Mouse (Mus musculus) G1E (cell line): ENCODE measurements around the gene Art3. TPM values are rescaled to one million over a fixed set of nuclear protein-coding genes. Genes with fewer than 3 reads are reported as not detected.
A peak's percentile ranks its signal among the peaks of the same experiment; 100 is the strongest.
"Not testable (repeated sequence)": the region's sequence is repeated elsewhere in the genome, so short reads cannot be mapped to it uniquely, and the experiment has no call there.

Source experiments
- ATAC-seq: 2 replicates; pipeline ENCODE4 v1.8.0; 2016; ENCODE audit warnings: mild to moderate bottlenecking; ENCODE audit not compliant: insufficient number of reproducible peaks, poor library complexity, low FRiP score, severe bottlenecking; ENCODE audit errors: extremely low read depth
- DNase-seq: peaks from one replicate; pipeline ENCODE4 v3.0.0; 2012; ENCODE audit warnings: low spot score
- H3K27me3 ChIP-seq: 2 replicates; pipeline ENCODE4 v1.6.1; 2012; ENCODE audit warnings: mild to moderate bottlenecking, low read length, inconsistent platforms; ENCODE audit not compliant: insufficient read depth
- H3K36me3 ChIP-seq: replicated peaks from 2 replicates; pipeline ENCODE3; 2012; ENCODE audit warnings: mild to moderate bottlenecking, inconsistent platforms
- H3K4me1 ChIP-seq: 2 replicates; pipeline ENCODE4 v1.6.1; 2012; ENCODE audit warnings: low read depth, low read length, inconsistent platforms, mixed read lengths; ENCODE audit not compliant: insufficient read depth
- H3K4me3 ChIP-seq: 2 replicates; pipeline ENCODE4 v1.5.1; 2012; ENCODE audit warnings: low read depth, mild to moderate bottlenecking, inconsistent platforms, low read length, moderate library complexity, mixed read lengths
- H3K9me3 ChIP-seq: replicated peaks from 2 replicates; pipeline ENCODE4 v1.6.1; 2012; ENCODE audit warnings: inconsistent platforms
- CTCF ChIP-seq: IDR thresholded peaks from 2 replicates; pipeline ENCODE4 v1.5.1; 2012; ENCODE audit warnings: low read depth, low read length, inconsistent platforms, mixed read lengths
- GATA1 ChIP-seq: IDR thresholded peaks from 2 replicates; pipeline ENCODE4 v1.6.1; 2012; ENCODE audit warnings: borderline replicate concordance, low read length, inconsistent platforms, mixed read lengths
- GATA2 ChIP-seq: IDR thresholded peaks from 2 replicates; pipeline ENCODE4 v1.6.1; 2012; ENCODE audit warnings: low read depth, low read length, inconsistent platforms, borderline replicate concordance
- POLR2AphosphoS5 ChIP-seq: IDR thresholded peaks from 2 replicates; pipeline ENCODE4 v1.6.1; 2012; ENCODE audit warnings: low read depth, low read length, inconsistent platforms; ENCODE audit not compliant: insufficient replicate concordance
- TAL1 ChIP-seq: conservative IDR thresholded peaks from 2 replicates; pipeline ENCODE4 v1.6.1; 2012; ENCODE audit warnings: low read depth, low read length, inconsistent platforms, mixed read lengths
- polyA plus RNA-seq: library from polyadenylated mRNA; stranded (reverse); fragments of >175 nt; gene quantifications from 2 replicates; pipeline ENCODE4 v1.2.3, GENCODE M21; 2012
- total RNA-seq, 2 experiments: library from RNA; stranded (forward) in 1 of 2; stranded (reverse) in 1 of 2; fragments of 200-1000 nt in 1 of 2; fragments of >200 nt in 1 of 2; fragmentation: Nextera tagmentation in 1 of 2; gene quantifications; 2 replicates each; pipeline ENCODE4 v1.2.3; 2014 to 2017

Gene Art3
- total and polyA plus RNA-seq, 3 experiments, result 0.22 TPM; not detected in 2

DNA sequence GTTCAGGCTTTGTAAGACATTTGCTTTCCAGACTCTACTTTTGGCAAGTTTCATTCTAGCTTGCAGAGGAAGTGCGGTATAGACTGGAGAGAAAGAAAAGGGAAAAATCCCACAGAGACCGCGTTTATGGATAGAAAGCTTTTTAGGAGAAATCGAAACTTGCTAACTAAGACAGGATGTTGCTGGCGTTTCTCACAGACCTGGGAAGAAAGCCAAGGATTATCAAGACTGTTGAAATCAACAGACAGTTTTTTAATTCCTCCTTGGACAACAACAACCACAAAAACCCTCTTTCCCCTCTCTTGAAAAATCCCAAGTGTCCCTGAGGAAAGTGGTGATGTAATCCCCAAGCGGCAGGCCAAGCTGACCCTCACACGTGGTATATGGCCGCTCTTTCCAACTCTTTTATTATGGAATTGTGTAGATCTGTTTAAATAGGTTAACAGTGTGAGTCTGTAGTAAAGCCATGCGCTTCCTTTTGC lies 773 bp downstream of the Art3 start:
- Histone ChIP-seq H3K9me3 (no peaks in the 10 kb centered on the region), H3K36me3 (no peaks in the 10 kb centered on the region), H3K4me3 (no peak overlapping the region), H3K27me3 (peaks cover 27% of the 10 kb centered on the region), H3K4me1 (peaks cover 5% of the 10 kb centered on the region)
- DNase-seq (no peak), ATAC-seq (no peak)
- TF ChIP-seq TAL1 (no peak), POLR2AphosphoS5 (no peak), GATA1 (no peak), GATA2 (no peak), CTCF (no peak)

- H3K4me1 ChIP-seq, result no peaks in the 10 kb centered on the region
- H3K36me3 ChIP-seq, result no peaks in the 10 kb centered on the region
- no peaks in the 10 kb centered on the region for H3K9me3 ChIP-seq
- no peak overlapping the region for H3K4me3 ChIP-seq
- ATAC-seq (no peak), DNase-seq (no peak)
- peaks cover 29% of the 10 kb centered on the region for H3K27me3 ChIP-seq
- TF ChIP-seq GATA2, result no peak
- TF ChIP-seq CTCF, result no peak
Observed at GRCm38 (mm10) chr5:92336743-92337142, 5.1 kb downstream of the Art3 start.

DNA sequence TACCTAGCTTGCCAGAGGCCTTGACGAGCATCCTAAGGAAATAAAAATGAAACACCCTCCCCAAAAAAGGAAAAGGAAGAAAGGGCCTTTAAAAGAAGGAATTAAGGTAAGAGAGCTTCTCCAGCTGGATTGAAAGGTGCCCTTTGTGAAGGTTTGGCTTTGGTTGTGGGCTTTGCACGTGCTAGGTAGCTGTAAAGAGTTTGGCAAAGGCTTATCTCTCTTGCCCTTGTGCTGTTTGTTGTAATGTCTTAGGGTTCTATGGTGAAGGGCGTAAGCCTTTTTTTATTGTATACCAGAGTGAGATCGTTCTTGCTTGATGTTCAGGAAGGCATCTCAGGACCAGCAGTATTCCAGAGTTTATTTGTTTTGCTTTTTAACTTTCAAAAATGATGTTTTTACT lies 9.0 kb downstream of the Art3 start:
- H3K9me3 ChIP-seq, result no peaks in the 10 kb centered on the region
- ATAC-seq (no peak), DNase-seq (no peak)
- TF ChIP-seq GATA1, result no peak
- peaks cover 25% of the 10 kb centered on the region for H3K27me3 ChIP-seq
- H3K4me3 ChIP-seq, result no peak overlapping the region
- H3K4me1 ChIP-seq, result no peaks in the 10 kb centered on the region
- no peaks in the 10 kb centered on the region for H3K36me3 ChIP-seq

DNA sequence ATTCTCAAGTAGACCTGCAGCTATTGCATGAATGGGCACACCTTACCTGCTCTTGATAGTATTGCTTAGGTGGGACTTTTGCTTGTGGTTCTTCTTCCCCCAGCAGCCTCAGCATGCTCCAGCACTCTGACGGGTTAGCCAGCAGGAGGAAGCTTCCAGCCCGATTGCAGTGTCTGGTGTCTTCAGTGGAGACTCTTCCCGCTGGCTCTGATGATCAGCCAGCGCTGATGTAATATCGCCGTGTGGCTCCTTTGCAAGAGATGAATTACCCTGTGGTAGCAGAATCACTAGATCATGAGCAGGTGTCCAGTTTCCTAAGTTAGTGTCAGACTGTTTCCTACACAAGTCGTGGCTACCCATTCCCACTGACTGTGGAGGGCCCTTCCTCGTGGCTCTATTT lies 13.4 kb downstream of the Art3 start:
- H3K36me3 ChIP-seq, result no peaks in the 10 kb centered on the region
- H3K4me3 ChIP-seq, result no peak overlapping the region
- H3K27me3 ChIP-seq, result peaks cover 31% of the 10 kb centered on the region
- no peak for DNase-seq
- no peak for ATAC-seq
- H3K4me1 ChIP-seq, result peaks cover 21% of the 10 kb centered on the region
- TF ChIP-seq POLR2AphosphoS5 (no peak), GATA2 (no peak), TAL1 (no peak), GATA1 (no peak), CTCF (no peak)
- no peaks in the 10 kb centered on the region for H3K9me3 ChIP-seq

- DNase-seq (peak; percentile 20), ATAC-seq (peak; percentile 57)
- Histone ChIP-seq H3K4me3 (no peak within 1 kb of the TSS; the same call in 1 of the 2 replicates), H3K27me3 (peaks cover 30% of the 10 kb centered on the region), H3K9me3 (no peaks in the 10 kb centered on the region), H3K4me1 (peaks cover 35% of the 10 kb centered on the region), H3K36me3 (no peaks in the 10 kb centered on the region)
- no peak for TF ChIP-seq POLR2AphosphoS5
- no peak for TF ChIP-seq CTCF
- TF ChIP-seq TAL1, result no peak
- no peak for TF ChIP-seq GATA1
Observed at GRCm38 (mm10) chr5:92348794-92349413, 17.3 kb downstream of the Art3 start, which contains the start of gene Cxcl10. Gene Cxcl10 (minus strand): TSS chr5:92348889.

- H3K36me3 ChIP-seq, result no peaks in the 10 kb centered on the region
- no peaks in the 10 kb centered on the region for H3K9me3 ChIP-seq
- DNase-seq (no peak), ATAC-seq (no peak)
- peaks cover 25% of the 10 kb centered on the region for H3K27me3 ChIP-seq
- TF ChIP-seq GATA2 (no peak), TAL1 (no peak), CTCF (no peak), POLR2AphosphoS5 (no peak), GATA1 (no peak)
- peaks cover 37% of the 10 kb centered on the region for H3K4me1 ChIP-seq
- H3K4me3 ChIP-seq, result no peak overlapping the region
Observed at GRCm38 (mm10) chr5:92349731-92350130, 18.1 kb downstream of the Art3 start.

GRCm38 (mm10) chr5:92352716-92353115 lies 21.1 kb downstream of the Art3 start:
- not testable (repeated sequence) for H3K36me3 ChIP-seq, H3K9me3 ChIP-seq, ATAC-seq, DNase-seq
- Histone ChIP-seq H3K4me3 (peak overlapping the region; percentile 68; the same call in 1 of the 2 replicates), H3K27me3 (peaks cover 25% of the 10 kb centered on the region), H3K4me1 (peaks cover 32% of the 10 kb centered on the region)
